Mouse (Mus musculus) gastrocnemius, postnatal 10 days (tissue): ENCODE results near the gene Metap2. TPM values are rescaled to one million over a fixed set of nuclear protein-coding genes. Genes with fewer than 3 reads are reported as not detected.

Source experiments
- DNase-seq: peaks from one replicate; pipeline ENCODE4 v3.0.0; 2021; ENCODE audit warnings: mixed read lengths
- long read RNA-seq, 2 experiments: library from polyadenylated mRNA; stranded (forward); transcript quantifications; one replicate each; pipeline ENCODE4 v2.0.0; 2021
- total RNA-seq, 2 experiments: library from RNA; stranded (reverse); gene quantifications; 2 replicates each; pipeline ENCODE4 v1.2.3; 2021

Metap2 gene
- total RNA-seq, result 100 to 1,000 TPM; 200 to 203 TPM
- long read RNA-seq, experiment 1, full-length matches to known transcripts, result 284 of 325 reads
- long read RNA-seq, experiment 1, partial matches to known transcripts, result 5 of 325 reads
- long read RNA-seq, experiment 1, other reads (novel, unspliced or antisense), result 36 of 325 reads
- long read RNA-seq, experiment 2, full-length matches to known transcripts, result 298 of 335 reads
- long read RNA-seq, experiment 2, partial matches to known transcripts, result 6 of 335 reads
- long read RNA-seq, experiment 2, other reads (novel, unspliced or antisense), result 31 of 335 reads

DNA sequence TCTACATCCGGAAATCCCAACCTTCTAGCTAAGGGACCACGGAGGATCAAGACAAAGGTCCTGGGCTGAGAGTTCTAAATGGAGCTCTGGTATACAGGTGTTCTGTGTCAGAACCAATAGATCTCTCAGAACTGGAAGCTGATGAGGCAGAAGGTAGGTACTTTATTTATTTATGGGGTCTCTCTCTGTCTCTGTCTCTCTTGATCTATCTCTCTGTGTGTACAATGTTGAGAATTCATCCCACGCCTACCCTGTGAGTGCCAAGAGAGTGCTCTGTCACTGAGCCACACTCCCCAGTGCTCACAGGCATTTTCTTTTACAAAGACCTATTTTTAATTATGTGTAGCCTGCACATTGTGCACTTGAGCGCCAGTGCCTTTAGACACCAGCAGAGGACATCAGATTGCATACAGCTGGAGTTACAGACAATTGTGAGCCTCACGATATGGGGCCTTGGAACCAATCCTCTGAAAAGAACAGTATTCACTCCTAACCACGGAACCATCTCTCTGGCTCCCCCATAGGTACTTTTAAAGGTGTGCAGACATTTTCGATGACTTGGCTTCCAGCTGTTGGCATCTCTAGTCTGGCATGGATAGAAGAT is at the start of gene Metap2:
Gene Metap2 (minus strand): TSS at position 51 of the 604 bp plus-strand sequence.
- no peak for DNase-seq

DNA sequence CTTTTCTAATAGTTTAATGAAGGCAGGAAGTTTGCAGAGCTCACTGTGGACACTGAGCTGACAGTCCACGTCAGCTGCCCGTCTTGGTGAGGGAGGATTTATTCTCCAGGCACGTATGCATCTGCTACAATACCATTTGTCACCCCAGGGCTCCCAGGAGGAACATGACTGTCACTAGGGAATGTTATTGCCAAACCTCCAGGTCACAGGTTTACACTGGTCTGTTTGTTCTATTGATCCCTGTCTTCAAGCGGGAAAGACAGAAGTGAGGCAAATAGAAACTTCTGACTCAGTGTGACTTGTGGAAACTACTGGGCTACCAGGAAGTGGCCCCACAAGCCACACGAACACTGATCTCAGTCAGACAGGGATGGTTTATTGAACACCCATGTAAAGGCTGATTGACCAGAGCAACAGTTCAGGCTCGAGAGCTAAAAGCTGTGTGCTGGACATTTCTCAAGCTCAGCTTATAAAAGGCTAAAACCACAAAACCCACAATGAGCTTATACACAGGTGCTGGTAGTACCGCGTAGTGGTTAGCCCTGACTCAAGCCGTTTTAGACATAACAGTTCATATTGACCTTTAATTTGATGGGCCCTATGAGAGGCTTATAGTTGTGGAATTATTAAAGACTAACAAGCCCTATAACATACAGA is 49.1 kb upstream of the Metap2 start:
- no peak for DNase-seq

DNA sequence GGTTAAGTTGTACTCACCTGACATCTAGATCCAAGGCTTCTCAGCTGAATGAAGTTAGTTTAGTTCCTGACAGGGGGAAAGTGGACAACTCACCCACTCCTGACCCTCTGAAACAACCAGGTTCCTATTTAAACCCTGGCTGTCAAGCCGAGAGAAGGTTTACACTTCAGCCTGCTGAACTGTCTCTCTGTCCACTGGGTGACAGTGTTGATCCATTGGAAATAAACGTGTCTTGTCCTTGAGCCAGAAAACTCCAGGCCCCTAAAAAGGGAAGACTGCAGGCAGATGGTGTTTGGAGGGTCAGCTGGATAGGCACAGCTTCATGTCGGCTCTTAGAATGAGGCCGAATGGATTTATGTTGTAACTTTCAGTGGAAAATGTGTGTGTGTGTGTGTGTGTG is 48.5 kb upstream of the Metap2 start:
- peak; percentile 11 for DNase-seq

DNA sequence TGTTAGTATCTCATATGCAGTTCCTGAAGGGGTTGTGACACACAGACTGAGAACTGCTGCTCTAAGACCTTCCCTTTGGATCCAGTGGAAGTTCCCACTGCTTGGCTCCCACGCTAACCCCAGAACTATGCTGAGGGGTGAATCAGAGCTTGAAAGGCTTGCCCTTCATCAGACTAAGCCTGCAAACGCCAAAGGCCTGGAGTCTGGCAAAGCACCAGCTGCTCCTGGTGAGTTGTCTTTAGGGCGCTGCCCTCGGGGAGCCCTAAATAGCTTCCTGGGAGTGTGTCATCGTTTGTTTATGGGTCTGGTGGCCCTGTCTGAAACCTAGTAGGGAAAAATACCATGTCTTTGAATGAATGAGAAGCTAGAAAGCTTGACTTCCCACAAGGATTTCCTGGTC is 47.3 kb upstream of the Metap2 start:
- peak; percentile 42 for DNase-seq

- DNase-seq, result no peak
Observed at GRCm38 (mm10) chr10:93940279-93940678, 43.4 kb upstream of the Metap2 start.

DNA sequence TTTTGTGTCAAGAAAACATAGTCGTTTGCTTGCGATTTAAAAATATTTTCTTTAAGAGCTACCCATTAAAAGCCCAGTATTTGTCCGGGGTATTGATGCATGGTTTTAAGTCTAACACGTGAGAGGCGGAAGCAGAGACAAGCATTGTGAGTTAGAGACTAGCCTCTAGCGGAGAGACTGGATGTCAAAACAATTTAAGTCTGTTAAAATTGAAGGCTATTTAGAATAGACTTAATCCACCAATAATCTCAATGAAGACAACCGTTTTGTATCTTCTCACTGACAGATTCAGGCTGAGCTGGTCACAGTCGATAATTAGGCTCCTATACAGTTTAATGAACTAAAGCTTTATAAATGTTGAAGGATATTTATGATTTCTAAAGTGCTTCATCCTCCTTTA is 42.8 kb upstream of the Metap2 start:
- no peak for DNase-seq

GRCm38 (mm10) chr10:93938844-93939271 is 42.0 kb upstream of the Metap2 start:
- no peak for DNase-seq

- DNase-seq, result peak; percentile 32
Observed at GRCm38 (mm10) chr10:93933980-93934379, 37.1 kb upstream of the Metap2 start.

GRCm38 (mm10) chr10:93932861-93933260 is 36.0 kb upstream of the Metap2 start:
- peak; percentile 32 for DNase-seq

DNA sequence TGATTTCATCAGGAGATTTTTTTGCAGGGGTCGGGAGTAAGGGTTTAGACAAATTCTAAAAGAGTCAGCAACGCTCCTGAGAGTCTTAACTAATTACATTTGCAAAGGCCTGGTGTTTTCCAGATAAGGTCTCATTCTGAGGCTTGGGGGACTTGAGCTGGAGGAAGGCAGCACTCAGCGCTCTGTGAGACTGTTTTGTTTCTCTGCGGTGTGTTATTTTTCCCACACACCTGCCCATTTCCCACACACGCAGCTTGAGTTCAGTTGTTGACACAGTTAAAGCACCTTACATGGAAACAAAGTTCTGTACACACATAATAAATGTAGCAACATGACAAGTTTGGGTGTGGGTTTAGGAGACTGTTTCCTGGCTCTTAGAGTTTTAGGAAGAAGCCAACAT is 35.1 kb upstream of the Metap2 start:
- DNase-seq, result no peak

DNA sequence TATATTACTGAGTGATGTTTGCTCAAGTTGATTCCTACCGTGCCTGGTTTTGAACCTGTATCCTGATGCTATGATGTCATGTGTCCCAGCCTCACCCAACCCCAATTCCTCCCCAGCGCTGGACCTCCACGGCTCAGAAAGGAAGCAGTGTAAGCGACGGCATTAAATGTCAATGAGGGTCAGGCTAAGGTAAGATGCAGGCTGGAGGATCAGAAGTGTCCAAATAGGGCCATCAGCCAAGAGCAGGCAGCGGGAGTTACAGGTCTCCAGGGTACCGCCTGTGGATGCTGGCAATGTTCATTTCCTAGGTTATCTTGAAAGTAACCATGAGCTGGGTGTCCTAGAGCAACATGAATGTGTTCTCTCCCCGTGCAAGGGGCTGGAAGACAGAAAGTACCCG is 34.5 kb upstream of the Metap2 start:
- DNase-seq, result no peak

DNA sequence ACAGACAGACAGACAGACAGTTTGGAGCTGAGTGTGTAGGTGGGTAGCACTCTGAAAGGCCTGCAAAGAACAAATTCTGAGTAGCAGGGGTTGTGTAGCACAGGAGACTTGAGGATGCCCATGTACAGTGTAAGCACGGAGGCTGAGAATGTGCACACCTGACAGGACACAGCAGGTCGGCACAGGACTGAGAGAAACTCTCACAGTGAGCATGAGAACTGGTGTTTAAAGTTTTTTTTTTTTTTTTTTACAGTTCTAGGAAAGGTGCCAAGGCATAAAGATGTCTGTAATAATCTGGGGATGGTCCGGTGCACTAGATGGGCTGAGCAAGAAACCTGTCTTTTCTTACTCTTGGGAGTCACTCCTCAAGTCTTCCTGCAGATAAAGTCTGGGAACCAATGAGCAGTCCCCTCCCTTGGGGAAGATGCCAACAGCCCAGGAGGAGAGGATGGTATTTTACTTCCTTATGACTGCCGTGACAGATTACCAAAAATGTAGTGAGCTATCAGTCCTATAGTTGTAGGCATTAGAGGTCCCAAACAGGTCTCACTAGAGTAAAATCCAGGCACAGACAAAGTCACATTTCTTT is 33.4 kb upstream of the Metap2 start:
- no peak for DNase-seq

GRCm38 (mm10) chr10:93924666-93925065 is 27.8 kb upstream of the Metap2 start:
- DNase-seq, result no peak

DNA sequence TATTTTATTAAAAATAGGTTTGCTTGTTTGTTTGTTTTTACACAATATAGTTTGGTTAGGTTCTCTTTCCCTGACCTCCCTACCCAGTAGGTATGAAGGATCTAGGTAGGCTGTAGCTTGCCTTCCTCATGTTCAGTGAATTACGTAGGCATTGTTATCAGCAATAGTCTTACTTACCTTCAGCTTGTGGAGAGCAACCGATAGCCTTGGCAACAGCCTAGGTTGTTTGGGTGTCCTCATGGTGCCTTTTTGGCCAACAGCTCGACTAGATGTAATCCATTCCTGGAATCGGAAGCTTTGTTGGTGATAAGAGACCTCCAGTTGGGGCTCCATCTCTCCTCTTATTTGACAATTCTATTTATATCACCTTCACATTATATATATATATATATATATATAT is 24.3 kb upstream of the Metap2 start:
- DNase-seq, result no peak

- DNase-seq, result peak; percentile 38
Observed at GRCm38 (mm10) chr10:93919227-93919626, 22.3 kb upstream of the Metap2 start.

DNA sequence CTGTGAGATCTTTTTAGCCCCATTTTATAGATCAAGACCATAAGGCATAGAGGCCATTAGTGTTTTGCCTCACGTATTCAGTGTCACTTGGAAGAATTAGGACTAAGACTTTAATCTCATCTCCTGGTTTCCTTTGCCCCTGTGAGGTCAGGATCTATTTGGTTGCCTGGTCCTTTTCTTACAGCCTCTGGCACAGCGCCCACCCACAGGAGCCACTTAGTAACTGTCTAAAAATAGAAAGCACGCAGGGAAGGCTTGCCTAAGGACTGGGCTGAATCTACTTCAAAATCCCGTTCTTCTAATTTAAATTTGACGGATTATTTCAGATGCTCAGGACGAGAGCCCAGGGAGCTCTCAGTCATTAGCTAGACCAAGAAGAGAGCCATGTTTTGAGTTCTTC is 21.8 kb upstream of the Metap2 start:
- peak; percentile 69 for DNase-seq

DNA sequence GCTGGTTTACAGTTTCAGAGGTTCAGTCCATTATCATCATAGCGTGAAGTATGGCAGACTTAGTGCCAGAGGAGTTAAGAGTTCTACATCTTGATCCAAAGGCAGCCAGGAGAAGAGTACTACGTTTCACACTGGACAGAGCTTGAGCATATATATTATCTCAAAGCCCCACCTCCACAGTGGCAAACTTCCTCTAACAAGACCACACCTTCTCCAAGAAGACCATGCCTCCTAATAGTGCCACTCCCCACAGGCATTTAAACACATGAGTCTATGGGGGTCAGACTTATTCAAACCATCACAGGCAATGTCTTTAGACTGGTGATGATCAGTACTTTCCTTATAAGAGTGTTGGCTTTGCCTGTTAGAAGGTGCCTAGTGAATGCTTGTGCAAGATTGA is 21.2 kb upstream of the Metap2 start:
- DNase-seq, result no peak

- no peak for DNase-seq
Observed at GRCm38 (mm10) chr10:93916778-93917177, 19.9 kb upstream of the Metap2 start.

GRCm38 (mm10) chr10:93915531-93916275 is 18.8 kb upstream of the Metap2 start:
- DNase-seq, result no peak

DNA sequence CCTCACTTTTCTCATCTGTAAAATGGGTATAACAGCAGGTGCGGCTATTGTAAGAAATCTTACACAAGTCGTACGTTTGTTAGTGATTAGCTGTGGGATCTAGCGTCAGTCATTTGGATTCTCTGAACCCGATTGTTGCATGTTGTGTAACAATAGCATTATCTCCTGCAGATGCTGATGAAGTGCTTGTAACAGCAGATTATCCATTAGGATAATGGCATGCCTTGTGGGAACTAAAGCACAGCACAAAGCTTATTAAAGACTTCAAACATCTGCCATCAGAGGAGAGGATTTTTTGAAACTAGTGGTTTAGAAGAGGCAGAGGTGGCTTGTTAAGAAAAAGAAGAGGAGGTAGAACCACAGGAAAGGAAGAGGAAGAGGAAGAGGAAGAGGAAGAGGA is 16.6 kb upstream of the Metap2 start:
- no peak for DNase-seq

GRCm38 (mm10) chr10:93912917-93913316 is 16.0 kb upstream of the Metap2 start:
- DNase-seq, result no peak

DNA sequence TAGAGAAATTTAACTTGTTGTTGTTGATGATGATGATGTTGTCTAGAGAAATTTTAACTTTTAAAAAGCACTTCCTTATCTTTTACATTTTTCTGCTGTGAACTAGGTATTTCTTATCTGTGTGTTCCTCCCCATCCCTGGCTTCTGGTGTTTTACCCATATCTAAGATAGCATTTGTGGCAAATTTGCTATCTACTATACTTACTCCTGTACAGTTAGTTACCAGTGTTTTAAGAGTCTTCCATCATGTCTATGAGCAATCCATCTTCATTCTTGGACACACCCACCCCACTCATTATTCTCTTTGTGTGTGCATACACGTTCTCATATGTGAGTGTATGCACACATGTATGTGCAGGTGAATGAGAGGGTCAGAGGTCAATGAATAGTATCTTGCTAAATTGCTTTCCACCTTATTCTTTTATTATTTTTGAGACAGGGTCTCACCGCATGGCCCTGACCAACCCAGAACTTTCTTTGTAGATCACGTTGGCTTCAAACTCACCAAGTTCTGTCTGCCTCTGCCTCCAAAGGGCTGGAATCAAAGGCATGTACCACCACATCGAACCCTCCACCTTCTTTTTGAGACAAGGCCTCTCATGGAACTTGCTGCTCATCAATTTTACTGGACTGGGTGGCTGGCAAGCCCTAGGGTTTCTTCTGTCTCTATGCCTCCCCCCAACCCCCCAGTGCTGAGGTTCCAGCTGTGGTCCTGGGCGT is 15.4 kb upstream of the Metap2 start:
- no peak for DNase-seq
